16 mouse cellular contexts compared by ENCODE assay signal in the genomic region with DNA sequence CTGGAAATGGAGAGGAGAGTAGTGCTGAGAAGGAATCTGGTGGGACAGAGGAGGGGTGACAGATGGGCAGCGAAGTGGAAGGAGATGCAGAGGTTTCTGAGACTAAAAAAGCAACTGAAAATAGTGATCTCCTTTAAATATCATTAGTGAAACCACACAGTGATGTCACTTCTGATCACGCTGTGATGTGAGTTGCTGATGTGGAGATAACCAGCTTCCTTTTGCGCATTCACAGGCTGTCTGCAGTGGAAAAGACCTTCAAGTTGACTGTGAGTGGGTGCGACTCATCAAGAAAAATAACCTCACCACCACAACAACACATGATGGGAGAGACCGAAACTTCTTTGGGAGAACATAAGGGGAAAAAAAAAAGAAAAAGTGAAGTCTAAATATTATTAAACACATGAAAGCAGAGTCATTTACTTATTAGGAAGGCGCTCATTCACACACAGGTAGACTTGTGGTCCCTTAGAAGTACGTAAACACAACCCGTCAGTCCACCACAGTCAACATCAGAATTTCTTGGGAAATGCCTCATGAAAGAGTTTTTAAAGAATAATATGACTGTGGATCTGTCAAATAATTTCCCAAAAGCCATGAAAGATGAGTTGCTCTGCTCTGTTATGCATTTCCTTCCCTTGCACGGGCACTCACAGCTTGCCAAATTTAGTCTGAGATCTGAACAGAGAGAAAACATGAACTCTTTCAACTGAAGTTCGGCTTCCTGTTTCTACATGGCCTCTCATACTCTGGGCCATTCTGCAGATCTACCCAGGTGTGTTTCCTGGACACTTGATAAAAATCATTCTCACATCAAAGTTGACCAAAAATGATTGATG.
DNase-seq lines count a peak whose midpoint lies in the region; ATAC-seq lines count a peak whose summit lies in the region.
"Had no signal": no experiment of that assay in that cellular context is flagged by ENCODE, and none has a peak within 500 bp of the region (broad histone marks: within the 10 kb centered on the region; RNA-seq: fewer than 3 reads in every experiment).

No protein-coding gene starts in this region.

- peak; percentile 67 for DNase-seq in 416B (ENCODE audit: low read depth)
- DNase-seq in CD8-positive naive resting alpha-beta T cell, adult 2 months (ENCODE audit: low read depth in 2 of 2, low spot score in 2 of 2): peak; percentile 83 to 89
- peak; percentile 96 for DNase-seq in splenic B cell, adult 2 months (ENCODE audit: low read depth, low spot score)
- no peak for DNase-seq in right cerebral cortex, postnatal 10 days (ENCODE audit: low spot score in 2 of 2)
- no peak for DNase-seq in cerebellum, adult 11-12 months
- DNase-seq: cerebellum, adult 9-10 months; gastrocnemius, postnatal 14 days; kidney, postnatal 25 days; right cerebral cortex, postnatal 14 days had no signal

- H3K4me2 ChIP-seq in kidney, embryonic 16.5 days (replicated peaks; ENCODE audit: low read depth, low read length): no peak overlapping the region
- H3K4me2 ChIP-seq: embryonic facial prominence, embryonic 12.5 days; midbrain, embryonic 12.5 days; neural tube, embryonic 15.5 days had no signal

- no peak overlapping the region for H3K9ac ChIP-seq in kidney, embryonic 16.5 days (replicated peaks; ENCODE audit: low read length)
- H3K9ac ChIP-seq: embryonic facial prominence, embryonic 12.5 days; liver, embryonic 14.5 days; midbrain, embryonic 12.5 days; neural tube, embryonic 15.5 days had no signal

- H3K4me1 ChIP-seq in megakaryocyte, embryonic 14.5 days: peaks cover 22% of the 10 kb centered on the region
- no peaks in the 10 kb centered on the region for H3K4me1 ChIP-seq in kidney, embryonic 16.5 days (ENCODE audit: insufficient read depth, low read length)
- H3K4me1 ChIP-seq: embryonic facial prominence, embryonic 12.5 days; midbrain, embryonic 12.5 days; neural tube, embryonic 15.5 days had no signal

- no peak overlapping the region for H3K27ac ChIP-seq in kidney, embryonic 16.5 days (ENCODE audit: low read length)
- H3K27ac ChIP-seq: embryonic facial prominence, embryonic 12.5 days; liver, embryonic 14.5 days; midbrain, embryonic 12.5 days; neural tube, embryonic 15.5 days had no signal

- no peaks in the 10 kb centered on the region for H3K27me3 ChIP-seq in megakaryocyte, embryonic 14.5 days (replicated peaks)
- H3K27me3 ChIP-seq in splenic B cell, adult 2 months (ENCODE audit: control insufficient read depth, insufficient read depth, low read length, poor library complexity, severe bottlenecking): no peaks in the 10 kb centered on the region
- no peaks in the 10 kb centered on the region for H3K27me3 ChIP-seq in kidney, embryonic 16.5 days (ENCODE audit: insufficient read depth, low read length)
- H3K27me3 ChIP-seq: embryonic facial prominence, embryonic 12.5 days; midbrain, embryonic 12.5 days; neural tube, embryonic 15.5 days had no signal

- H3K36me3 ChIP-seq in megakaryocyte, embryonic 14.5 days (replicated peaks; ENCODE audit: low read length): no peaks in the 10 kb centered on the region
- no peaks in the 10 kb centered on the region; the same call in 1 of the 2 replicates for H3K36me3 ChIP-seq in splenic B cell, adult 2 months (ENCODE audit: control insufficient read depth, insufficient read depth, low read length, poor library complexity, severe bottlenecking)
- no peaks in the 10 kb centered on the region for H3K36me3 ChIP-seq in kidney, embryonic 16.5 days (ENCODE audit: insufficient read depth, low read length)
- H3K36me3 ChIP-seq: embryonic facial prominence, embryonic 12.5 days; midbrain, embryonic 12.5 days; neural tube, embryonic 15.5 days had no signal

- no peaks in the 10 kb centered on the region; the same call in 1 of the 2 replicates for H3K9me3 ChIP-seq in megakaryocyte, embryonic 14.5 days
- no peaks in the 10 kb centered on the region for H3K9me3 ChIP-seq in kidney, embryonic 16.5 days (ENCODE audit: low read length)
- H3K9me3 ChIP-seq: embryonic facial prominence, embryonic 12.5 days; midbrain, embryonic 12.5 days; neural tube, embryonic 15.5 days had no signal

- H3K4me3 ChIP-seq in megakaryocyte, embryonic 14.5 days (replicated peaks): peak overlapping the region; percentile 35
- H3K4me3 ChIP-seq in kidney, embryonic 16.5 days (ENCODE audit: low read length): no peak overlapping the region
- H3K4me3 ChIP-seq: embryonic facial prominence, embryonic 12.5 days; midbrain, embryonic 12.5 days; neural tube, embryonic 15.5 days had no signal

- WGBS in kidney, embryonic 16.5 days: 80% methylated on average over 10 of the region's 10 CpGs

- no peak for ATAC-seq in kidney, embryonic 16.5 days (ENCODE audit: low FRiP score, low TSS enrichment)
- ATAC-seq: forebrain, embryonic 16.5 days had no signal

Comparison
In these comparisons a context has a peak if more than half of its experiments do, and no peak if none do; other contexts are left out.
1. DNase-seq: peak in 416B (single experiment), CD8-positive naive resting alpha-beta T cell, adult 2 months (2 of 2) and splenic B cell, adult 2 months (single experiment); none in right cerebral cortex, postnatal 10 days (0 of 2) and cerebellum, adult 11-12 months (single experiment).